Mouse (Mus musculus): Measurements from ENCODE around the gene Rftn1. TPM values are rescaled to one million over a fixed set of nuclear protein-coding genes. Genes with fewer than 3 reads are reported as not detected.

The Rftn1 gene
- total RNA-seq, 1 experiment: 5.0 TPM

- Histone ChIP-seq H3K27ac (ENCODE audit: insufficient read depth, low read depth, low read length, poor library complexity, severe bottlenecking) (no peak overlapping the region), H3K9ac (ENCODE audit: insufficient read depth, low read depth, low read length, poor library complexity, severe bottlenecking) (no peak overlapping the region), H3K4me1 (ENCODE audit: control insufficient read depth in 2 of 2, insufficient read depth in 2 of 2, low read length in 2 of 2, poor library complexity in 1 of 2) (no peaks in the 10 kb centered on the region), H3K4me3 (ENCODE audit: insufficient read depth in 1 of 2, low read depth in 1 of 2, low read length in 2 of 2, poor library complexity in 1 of 2, severe bottlenecking in 1 of 2) (no peak overlapping the region), H3K9me3 (ENCODE audit: control insufficient read depth, insufficient read depth, low read depth, low read length) (no peaks in the 10 kb centered on the region), H3K36me3 (ENCODE audit: control insufficient read depth, insufficient read depth, low read length, poor library complexity, severe bottlenecking) (no peaks in the 10 kb centered on the region)
- in situ Hi-C loops (cut with MboI; ENCODE audit: low sequenced_read_pairs in 2 of 2, unreplicated experiment in 2 of 2): no loop called here
- TF ChIP-seq MAFK (IDR thresholded peaks at IDR 0.05; ENCODE audit: insufficient read depth, low read depth, low read length) (no peak), CHD2 (IDR thresholded peaks at IDR 0.05; ENCODE audit: low read depth, low read length) (no peak), ZC3H11A (IDR thresholded peaks at IDR 0.05; ENCODE audit: borderline replicate concordance, low read depth, low read length) (no peak), HCFC1 (IDR thresholded peaks at IDR 0.05; ENCODE audit: borderline replicate concordance, insufficient read depth, low read length) (no peak), ZNF384 (IDR thresholded peaks at IDR 0.05; ENCODE audit: low read depth, low read length) (no peak)
- DNase-seq (ENCODE audit: low read depth, low spot score): no peak
Measured at GRCm38 (mm10) chr17:49982611-49983390, 207.7 kb downstream of the Rftn1 start.

GRCm38 (mm10) chr17:49981591-49981990 lies 208.9 kb downstream of the Rftn1 start:
- Histone ChIP-seq H3K4me3 (ENCODE audit: insufficient read depth in 1 of 2, low read depth in 1 of 2, low read length in 2 of 2, poor library complexity in 1 of 2, severe bottlenecking in 1 of 2) (no peak overlapping the region), H3K4me1 (ENCODE audit: control insufficient read depth in 2 of 2, insufficient read depth in 2 of 2, low read length in 2 of 2, poor library complexity in 1 of 2) (no peaks in the 10 kb centered on the region), H3K36me3 (ENCODE audit: control insufficient read depth, insufficient read depth, low read length, poor library complexity, severe bottlenecking) (no peaks in the 10 kb centered on the region), H3K9ac (ENCODE audit: insufficient read depth, low read depth, low read length, poor library complexity, severe bottlenecking) (no peak overlapping the region), H3K27ac (ENCODE audit: insufficient read depth, low read depth, low read length, poor library complexity, severe bottlenecking) (no peak overlapping the region), H3K9me3 (ENCODE audit: control insufficient read depth, insufficient read depth, low read depth, low read length) (no peaks in the 10 kb centered on the region)
- in situ Hi-C loops (cut with MboI; ENCODE audit: low sequenced_read_pairs in 2 of 2, unreplicated experiment in 2 of 2): no loop called here
- no peak for DNase-seq (ENCODE audit: low read depth, low spot score)
- TF ChIP-seq HCFC1 (IDR thresholded peaks at IDR 0.05; ENCODE audit: borderline replicate concordance, insufficient read depth, low read length): no peak
- no peak for TF ChIP-seq ZC3H11A (IDR thresholded peaks at IDR 0.05; ENCODE audit: borderline replicate concordance, low read depth, low read length)
- no peak for TF ChIP-seq CHD2 (IDR thresholded peaks at IDR 0.05; ENCODE audit: low read depth, low read length)
- no peak for TF ChIP-seq ZNF384 (IDR thresholded peaks at IDR 0.05; ENCODE audit: low read depth, low read length)
- no peak for TF ChIP-seq MAFK (IDR thresholded peaks at IDR 0.05; ENCODE audit: insufficient read depth, low read depth, low read length)

GRCm38 (mm10) chr17:49979761-49980285 lies 210.7 kb downstream of the Rftn1 start:
- H3K27ac ChIP-seq (ENCODE audit: insufficient read depth, low read depth, low read length, poor library complexity, severe bottlenecking): no peak overlapping the region
- no peak for DNase-seq (ENCODE audit: low read depth, low spot score)
- no peaks in the 10 kb centered on the region for H3K9me3 ChIP-seq (ENCODE audit: control insufficient read depth, insufficient read depth, low read depth, low read length)
- in situ Hi-C loops (cut with MboI; ENCODE audit: low sequenced_read_pairs in 2 of 2, unreplicated experiment in 2 of 2): no loop called here
- no peaks in the 10 kb centered on the region for H3K4me1 ChIP-seq (ENCODE audit: control insufficient read depth in 2 of 2, insufficient read depth in 2 of 2, low read length in 2 of 2, poor library complexity in 1 of 2)
- TF ChIP-seq CHD2 (IDR thresholded peaks at IDR 0.05; ENCODE audit: low read depth, low read length): no peak
- TF ChIP-seq ZNF384 (IDR thresholded peaks at IDR 0.05; ENCODE audit: low read depth, low read length): no peak
- TF ChIP-seq HCFC1 (IDR thresholded peaks at IDR 0.05; ENCODE audit: borderline replicate concordance, insufficient read depth, low read length): no peak
- TF ChIP-seq MAFK (IDR thresholded peaks at IDR 0.05; ENCODE audit: insufficient read depth, low read depth, low read length): no peak
- no peak for TF ChIP-seq ZC3H11A (IDR thresholded peaks at IDR 0.05; ENCODE audit: borderline replicate concordance, low read depth, low read length)
- H3K9ac ChIP-seq (ENCODE audit: insufficient read depth, low read depth, low read length, poor library complexity, severe bottlenecking): no peak overlapping the region
- no peak overlapping the region for H3K4me3 ChIP-seq (ENCODE audit: insufficient read depth in 1 of 2, low read depth in 1 of 2, low read length in 2 of 2, poor library complexity in 1 of 2, severe bottlenecking in 1 of 2)
- H3K36me3 ChIP-seq (ENCODE audit: control insufficient read depth, insufficient read depth, low read length, poor library complexity, severe bottlenecking): no peaks in the 10 kb centered on the region

GRCm38 (mm10) chr17:49977424-49977790 lies 213.1 kb downstream of the Rftn1 start:
- H3K9ac ChIP-seq (ENCODE audit: insufficient read depth, low read depth, low read length, poor library complexity, severe bottlenecking): no peak overlapping the region
- H3K27ac ChIP-seq (ENCODE audit: insufficient read depth, low read depth, low read length, poor library complexity, severe bottlenecking): no peak overlapping the region
- no peak overlapping the region for H3K4me3 ChIP-seq (ENCODE audit: insufficient read depth in 1 of 2, low read depth in 1 of 2, low read length in 2 of 2, poor library complexity in 1 of 2, severe bottlenecking in 1 of 2)
- in situ Hi-C loops (cut with MboI; ENCODE audit: low sequenced_read_pairs in 2 of 2, unreplicated experiment in 2 of 2): no loop called here
- no peak for DNase-seq (ENCODE audit: low read depth, low spot score)
- no peaks in the 10 kb centered on the region for H3K4me1 ChIP-seq (ENCODE audit: control insufficient read depth in 2 of 2, insufficient read depth in 2 of 2, low read length in 2 of 2, poor library complexity in 1 of 2)
- H3K9me3 ChIP-seq (ENCODE audit: control insufficient read depth, insufficient read depth, low read depth, low read length): no peaks in the 10 kb centered on the region
- no peak for TF ChIP-seq ZNF384 (IDR thresholded peaks at IDR 0.05; ENCODE audit: low read depth, low read length)
- no peak for TF ChIP-seq HCFC1 (IDR thresholded peaks at IDR 0.05; ENCODE audit: borderline replicate concordance, insufficient read depth, low read length)
- no peak for TF ChIP-seq ZC3H11A (IDR thresholded peaks at IDR 0.05; ENCODE audit: borderline replicate concordance, low read depth, low read length)
- no peak for TF ChIP-seq CHD2 (IDR thresholded peaks at IDR 0.05; ENCODE audit: low read depth, low read length)
- TF ChIP-seq MAFK (IDR thresholded peaks at IDR 0.05; ENCODE audit: insufficient read depth, low read depth, low read length): no peak
- H3K36me3 ChIP-seq (ENCODE audit: control insufficient read depth, insufficient read depth, low read length, poor library complexity, severe bottlenecking): no peaks in the 10 kb centered on the region
